Mouse (Mus musculus): Measurements from ENCODE around the gene Smtn. TPM values are rescaled to one million over a fixed set of nuclear protein-coding genes. Genes with fewer than 3 reads are reported as not detected.

The Smtn gene
- polyA plus RNA-seq, 1 experiment: 14.6 TPM

- H3K4me3 ChIP-seq (ENCODE audit: extremely low read depth, insufficient read depth, insufficient read length): no peak overlapping the region
- no peaks in the 10 kb centered on the region for H3K27me3 ChIP-seq (ENCODE audit: control insufficient read depth, insufficient read depth, low read length)
- DNase-seq (ENCODE audit: low read depth in 1 of 2, low spot score in 2 of 2): no peak
- 85% methylated on average over 3 of the region's 3 CpGs for WGBS
- no peaks in the 10 kb centered on the region for H3K36me3 ChIP-seq (ENCODE audit: control insufficient read depth, insufficient read depth, low read length)
- H3K27ac ChIP-seq (ENCODE audit: insufficient read depth, low read length): no peak overlapping the region
- TF ChIP-seq POLR2A (IDR thresholded peaks at IDR 0.05; ENCODE audit: low read depth, low read length) (no peak), CTCF (IDR thresholded peaks at IDR 0.05; ENCODE audit: extremely low read depth, insufficient read depth, insufficient read length, insufficient replicate concordance) (no peak)
- peaks cover 3% of the 10 kb centered on the region; the same call in 1 of the 2 replicates for H3K4me1 ChIP-seq (ENCODE audit: control insufficient read depth, insufficient read depth, insufficient read length)
These were observed 1.5 kb upstream of the Smtn start for GRCm38 (mm10) chr11:3541932-3542331.

GRCm38 (mm10) chr11:3539826-3540196 lies 601 bp downstream of the Smtn start:
- Histone ChIP-seq H3K27ac (ENCODE audit: insufficient read depth, low read length) (no peak overlapping the region), H3K36me3 (ENCODE audit: control insufficient read depth, insufficient read depth, low read length) (no peaks in the 10 kb centered on the region), H3K27me3 (ENCODE audit: control insufficient read depth, insufficient read depth, low read length) (no peaks in the 10 kb centered on the region), H3K4me3 (ENCODE audit: extremely low read depth, insufficient read depth, insufficient read length) (no peak overlapping the region), H3K4me1 (ENCODE audit: control insufficient read depth, insufficient read depth, insufficient read length) (peaks cover 13% of the 10 kb centered on the region)
- no peak for DNase-seq (ENCODE audit: low read depth in 1 of 2, low spot score in 2 of 2)
- 65% methylated on average over 4 of the region's 4 CpGs for WGBS
- TF ChIP-seq POLR2A (IDR thresholded peaks at IDR 0.05; ENCODE audit: low read depth, low read length): no peak
- TF ChIP-seq CTCF (IDR thresholded peaks at IDR 0.05; ENCODE audit: extremely low read depth, insufficient read depth, insufficient read length, insufficient replicate concordance): no peak

GRCm38 (mm10) chr11:3539111-3539825 lies 1.1 kb downstream of the Smtn start:
- Histone ChIP-seq H3K27ac (ENCODE audit: insufficient read depth, low read length) (no peak overlapping the region), H3K27me3 (ENCODE audit: control insufficient read depth, insufficient read depth, low read length) (no peaks in the 10 kb centered on the region), H3K4me3 (ENCODE audit: extremely low read depth, insufficient read depth, insufficient read length) (peak overlapping the region; percentile 69), H3K4me1 (ENCODE audit: control insufficient read depth, insufficient read depth, insufficient read length) (peaks cover 13% of the 10 kb centered on the region), H3K36me3 (ENCODE audit: control insufficient read depth, insufficient read depth, low read length) (no peaks in the 10 kb centered on the region)
- TF ChIP-seq POLR2A (IDR thresholded peaks at IDR 0.05; ENCODE audit: low read depth, low read length) (peak; percentile 33; the same call in 1 of the 2 replicates), CTCF (IDR thresholded peaks at IDR 0.05; ENCODE audit: extremely low read depth, insufficient read depth, insufficient read length, insufficient replicate concordance) (no peak)
- 3% methylated on average over 33 of the region's 33 CpGs for WGBS
- peak; percentile 55 to 74 for DNase-seq (ENCODE audit: low read depth in 1 of 2, low spot score in 2 of 2)

GRCm38 (mm10) chr11:3538341-3538740 lies 2.1 kb downstream of the Smtn start:
- no peak for DNase-seq (ENCODE audit: low read depth in 1 of 2, low spot score in 2 of 2)
- 62% methylated on average over 4 of the region's 4 CpGs for WGBS
- TF ChIP-seq POLR2A (IDR thresholded peaks at IDR 0.05; ENCODE audit: low read depth, low read length) (no peak), CTCF (IDR thresholded peaks at IDR 0.05; ENCODE audit: extremely low read depth, insufficient read depth, insufficient read length, insufficient replicate concordance) (no peak)
- no peak overlapping the region for H3K27ac ChIP-seq (ENCODE audit: insufficient read depth, low read length)
- H3K4me3 ChIP-seq (ENCODE audit: extremely low read depth, insufficient read depth, insufficient read length): peak overlapping the region; percentile 66; the same call in 1 of the 2 replicates
- H3K27me3 ChIP-seq (ENCODE audit: control insufficient read depth, insufficient read depth, low read length): no peaks in the 10 kb centered on the region
- H3K4me1 ChIP-seq (ENCODE audit: control insufficient read depth, insufficient read depth, insufficient read length): peaks cover 13% of the 10 kb centered on the region
- H3K36me3 ChIP-seq (ENCODE audit: control insufficient read depth, insufficient read depth, low read length): no peaks in the 10 kb centered on the region

GRCm38 (mm10) chr11:3537711-3538110 lies 2.7 kb downstream of the Smtn start:
- Histone ChIP-seq H3K4me1 (ENCODE audit: control insufficient read depth, insufficient read depth, insufficient read length) (peaks cover 13% of the 10 kb centered on the region), H3K36me3 (ENCODE audit: control insufficient read depth, insufficient read depth, low read length) (no peaks in the 10 kb centered on the region), H3K4me3 (ENCODE audit: extremely low read depth, insufficient read depth, insufficient read length) (no peak overlapping the region), H3K27me3 (ENCODE audit: control insufficient read depth, insufficient read depth, low read length) (no peaks in the 10 kb centered on the region), H3K27ac (ENCODE audit: insufficient read depth, low read length) (no peak overlapping the region)
- DNase-seq (ENCODE audit: low read depth in 1 of 2, low spot score in 2 of 2): no peak
- WGBS: 58% methylated on average over 3 of the region's 3 CpGs
- TF ChIP-seq POLR2A (IDR thresholded peaks at IDR 0.05; ENCODE audit: low read depth, low read length) (no peak), CTCF (IDR thresholded peaks at IDR 0.05; ENCODE audit: extremely low read depth, insufficient read depth, insufficient read length, insufficient replicate concordance) (no peak)

- TF ChIP-seq POLR2A (IDR thresholded peaks at IDR 0.05; ENCODE audit: low read depth, low read length) (no peak), CTCF (IDR thresholded peaks at IDR 0.05; ENCODE audit: extremely low read depth, insufficient read depth, insufficient read length, insufficient replicate concordance) (no peak)
- H3K27me3 ChIP-seq (ENCODE audit: control insufficient read depth, insufficient read depth, low read length): no peaks in the 10 kb centered on the region
- WGBS: 87% methylated on average over 5 of the region's 5 CpGs
- peaks cover 13% of the 10 kb centered on the region for H3K4me1 ChIP-seq (ENCODE audit: control insufficient read depth, insufficient read depth, insufficient read length)
- no peaks in the 10 kb centered on the region for H3K36me3 ChIP-seq (ENCODE audit: control insufficient read depth, insufficient read depth, low read length)
- no peak for DNase-seq (ENCODE audit: low read depth in 1 of 2, low spot score in 2 of 2)
- no peak overlapping the region for H3K27ac ChIP-seq (ENCODE audit: insufficient read depth, low read length)
- H3K4me3 ChIP-seq (ENCODE audit: extremely low read depth, insufficient read depth, insufficient read length): no peak overlapping the region
These were observed 3.6 kb downstream of the Smtn start for GRCm38 (mm10) chr11:3536745-3537333.

GRCm38 (mm10) chr11:3536082-3536481 lies 4.3 kb downstream of the Smtn start:
- Histone ChIP-seq H3K27ac (ENCODE audit: insufficient read depth, low read length) (peak overlapping the region; percentile 63), H3K4me3 (ENCODE audit: extremely low read depth, insufficient read depth, insufficient read length) (peak overlapping the region; percentile 57; the same call in 1 of the 2 replicates), H3K27me3 (ENCODE audit: control insufficient read depth, insufficient read depth, low read length) (no peaks in the 10 kb centered on the region), H3K36me3 (ENCODE audit: control insufficient read depth, insufficient read depth, low read length) (no peaks in the 10 kb centered on the region), H3K4me1 (ENCODE audit: control insufficient read depth, insufficient read depth, insufficient read length) (peaks cover 13% of the 10 kb centered on the region)
- TF ChIP-seq POLR2A (IDR thresholded peaks at IDR 0.05; ENCODE audit: low read depth, low read length): no peak
- TF ChIP-seq CTCF (IDR thresholded peaks at IDR 0.05; ENCODE audit: extremely low read depth, insufficient read depth, insufficient read length, insufficient replicate concordance): no peak
- no peak for DNase-seq (ENCODE audit: low read depth in 1 of 2, low spot score in 2 of 2)
- 73% methylated on average over 5 of the region's 5 CpGs for WGBS
